Mouse (Mus musculus) left cerebral cortex, adult 18-20 months (tissue): ENCODE measurements at regions not wholly inside any gene's neighbourhood (a gene's known extent, or its start where the extent isn't known, plus 50 kb on each side); places are given as distances from the start of the nearest gene placed in this dataset.
A peak's percentile ranks its signal among the peaks of the same experiment; 100 is the strongest.

Source experiments
- DNase-seq, 2 experiments: peaks; one replicate each; pipeline ENCODE4 v3.0.0; 2021 to 2022; ENCODE audit warnings: low spot score in 2 of 2, mixed read lengths in 1 of 2

GRCm38 (mm10) chr5:116914876-116915275 is 201.0 kb downstream of the Suds3 start:
- no peak for DNase-seq

DNA sequence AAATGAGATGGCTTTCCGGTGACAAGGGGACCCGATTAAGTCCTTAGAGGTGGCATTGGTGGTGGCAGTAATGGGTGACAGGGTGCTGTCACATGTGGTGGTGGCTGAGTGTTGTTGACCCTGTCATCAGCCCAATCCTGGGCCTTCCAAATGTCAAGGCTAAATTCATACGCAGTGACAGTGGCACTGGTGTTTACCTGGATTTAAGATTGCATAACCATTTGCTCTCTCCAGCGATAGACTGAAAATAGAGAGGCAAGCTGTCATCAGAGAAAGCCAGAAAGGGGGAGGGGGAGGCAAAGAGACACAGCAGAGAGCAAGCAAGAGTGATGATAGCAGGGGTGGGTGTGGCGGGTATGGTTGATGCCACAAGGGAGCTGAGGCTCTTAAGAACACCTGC is 215.1 kb downstream of the Suds3 start:
- no peak for DNase-seq

DNA sequence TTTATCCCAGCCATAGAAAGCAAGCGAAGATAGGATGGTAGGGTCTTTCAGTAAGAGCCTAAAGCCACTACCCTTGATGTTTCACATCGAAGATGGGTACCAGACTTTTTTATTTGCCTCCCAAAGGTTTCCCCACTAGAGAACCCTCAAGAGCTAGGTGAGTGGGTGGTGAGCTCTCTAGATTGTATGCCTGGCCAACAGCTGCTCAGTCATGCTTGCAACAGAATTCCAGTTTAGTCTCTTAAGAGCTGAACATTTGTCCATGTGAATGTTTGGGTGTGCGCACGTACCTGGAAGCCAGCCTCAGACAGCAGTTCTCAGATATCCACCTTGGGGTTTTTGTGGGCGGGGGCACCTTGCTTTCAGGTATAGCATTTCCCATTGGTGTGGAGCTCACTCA is 218.5 kb downstream of the Suds3 start:
- no peak for DNase-seq

DNA sequence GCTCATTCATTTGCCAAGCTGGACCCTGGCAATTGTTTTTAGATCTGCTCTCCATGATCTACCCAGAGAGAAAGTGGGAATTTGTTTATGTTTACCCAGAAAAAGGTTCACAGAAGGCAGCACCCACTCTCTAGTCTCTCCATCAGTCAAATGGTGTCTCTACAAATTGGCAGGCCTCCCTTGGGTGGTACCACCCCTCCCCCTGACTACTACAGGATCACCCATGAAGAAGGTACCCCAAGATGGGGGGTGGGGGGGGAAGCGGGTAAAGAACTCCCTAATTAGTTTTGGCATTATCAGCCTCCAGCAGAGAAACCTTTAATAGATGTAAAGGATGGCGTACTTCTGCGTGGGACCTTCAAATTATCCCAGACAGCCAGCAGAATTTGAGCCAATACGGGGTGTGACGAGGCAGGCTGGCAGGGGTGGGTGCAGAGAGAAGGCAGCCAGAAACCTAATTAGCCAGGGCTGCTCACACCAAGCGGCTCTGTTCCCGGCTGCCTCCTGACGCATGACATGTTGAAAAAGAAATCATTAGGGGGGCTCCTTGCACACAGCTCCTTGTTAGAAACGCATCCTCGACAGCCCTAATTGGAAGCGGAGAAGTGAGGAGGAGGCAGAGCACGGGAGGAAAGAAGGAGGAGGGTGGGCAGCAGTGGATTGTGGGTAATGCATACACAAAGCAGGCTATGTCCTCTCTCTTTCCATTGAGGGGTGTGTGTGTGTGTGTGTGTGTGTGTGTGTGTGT is 220.7 kb downstream of the Suds3 start:
- peak; percentile 50 to 74 for DNase-seq

- peak in 1 of 2 experiments; percentile 9 for DNase-seq
These were observed 221.3 kb downstream of the Suds3 start for GRCm38 (mm10) chr5:116894575-116894974.

- DNase-seq: peak in 1 of 2 experiments; percentile 30
These were observed 223.0 kb downstream of the Suds3 start for GRCm38 (mm10) chr5:116892877-116893276.

- no peak for DNase-seq
These were observed 226.7 kb downstream of the Suds3 start for GRCm38 (mm10) chr5:116889224-116889623.

GRCm38 (mm10) chr5:116886181-116887136 is 229.5 kb downstream of the Suds3 start:
- DNase-seq: no peak

DNA sequence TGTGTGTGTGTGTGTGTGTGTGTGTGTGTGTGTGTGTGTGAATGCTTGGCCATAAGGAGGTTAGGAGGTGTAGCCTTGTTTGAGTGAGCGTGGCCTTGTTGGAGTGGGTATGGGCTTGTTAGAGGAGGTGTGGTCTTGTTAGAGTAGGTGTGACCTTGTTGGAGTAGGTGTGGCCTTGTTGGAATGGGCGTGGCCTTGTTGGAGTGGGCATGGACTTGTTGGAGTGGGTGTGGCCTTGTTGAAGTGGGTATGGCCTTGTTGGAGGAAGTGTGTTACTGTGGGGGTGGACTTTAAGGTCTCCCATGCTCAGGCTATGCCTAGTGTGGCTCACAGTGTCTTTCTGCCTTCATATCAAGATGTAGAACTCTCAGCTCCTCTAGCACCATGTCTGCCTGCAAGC is 236.2 kb downstream of the Suds3 start:
- no peak for DNase-seq

- DNase-seq: no peak
These were observed 241.0 kb downstream of the Suds3 start for GRCm38 (mm10) chr5:116874941-116875340.

DNA sequence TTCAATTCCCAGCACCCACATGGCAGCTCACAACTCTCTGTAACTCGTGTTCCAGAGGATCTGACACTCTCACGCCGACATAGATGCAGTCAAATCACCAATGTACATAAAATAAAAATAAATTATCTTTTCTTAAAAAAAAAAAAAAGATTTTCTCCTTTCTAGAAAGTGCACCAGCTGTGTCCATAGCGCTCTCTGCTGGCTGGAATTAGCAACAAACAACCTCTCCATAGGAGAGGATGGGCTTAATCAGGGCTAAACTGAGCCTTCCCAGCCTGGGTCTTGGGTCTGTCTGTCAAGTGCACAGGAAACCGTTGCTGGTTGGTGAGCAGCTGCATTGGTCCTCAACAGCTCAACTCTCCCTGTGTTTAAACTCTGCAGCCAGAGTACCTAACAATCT is 247.8 kb downstream of the Suds3 start:
- peak; percentile 12 to 22 for DNase-seq

GRCm38 (mm10) chr5:116864275-116864674 is 251.6 kb downstream of the Suds3 start:
- no peak for DNase-seq

DNA sequence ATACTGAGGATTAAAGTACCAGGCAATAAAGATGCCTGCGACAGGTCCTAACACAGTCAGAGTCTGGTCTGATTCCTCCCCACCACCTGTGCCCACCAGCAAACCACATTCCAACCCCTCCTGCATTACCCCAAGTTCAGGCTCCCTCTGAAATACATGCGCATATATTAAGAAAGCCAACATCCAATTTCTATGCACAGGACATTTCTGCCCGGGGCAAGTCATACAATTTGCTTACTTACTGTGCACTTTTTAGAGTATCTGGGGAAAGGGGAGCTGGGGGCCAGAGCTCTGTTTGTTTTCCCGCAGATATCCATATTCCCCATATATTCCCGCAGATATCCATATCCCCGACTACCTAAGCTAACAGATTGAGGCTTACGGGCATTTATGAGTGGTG is 261.1 kb upstream of the Srrm4 start:
- DNase-seq: no peak

DNA sequence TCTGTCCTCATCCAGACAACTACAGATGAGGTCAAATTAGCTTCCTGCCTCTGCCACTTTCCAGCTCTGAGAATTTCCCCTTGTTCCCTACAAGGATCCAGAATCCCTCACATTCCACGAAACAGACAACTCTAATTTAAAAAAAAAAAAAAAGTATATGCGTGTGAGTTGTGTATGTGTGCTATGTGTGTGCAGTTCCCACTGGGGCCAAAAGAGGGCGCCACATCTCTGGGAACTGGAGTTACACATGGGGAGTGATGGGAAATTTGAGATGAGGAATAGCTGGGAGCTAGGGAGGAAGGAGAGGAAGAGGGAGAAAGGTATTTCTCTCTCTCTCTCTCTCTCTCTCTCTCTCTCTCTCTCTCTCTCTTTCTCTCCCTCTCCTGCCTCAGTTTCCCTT is 240.3 kb upstream of the Srrm4 start:
- no peak for DNase-seq

- no peak for DNase-seq
These were observed 238.2 kb upstream of the Srrm4 start for GRCm38 (mm10) chr5:116829771-116830170.

DNA sequence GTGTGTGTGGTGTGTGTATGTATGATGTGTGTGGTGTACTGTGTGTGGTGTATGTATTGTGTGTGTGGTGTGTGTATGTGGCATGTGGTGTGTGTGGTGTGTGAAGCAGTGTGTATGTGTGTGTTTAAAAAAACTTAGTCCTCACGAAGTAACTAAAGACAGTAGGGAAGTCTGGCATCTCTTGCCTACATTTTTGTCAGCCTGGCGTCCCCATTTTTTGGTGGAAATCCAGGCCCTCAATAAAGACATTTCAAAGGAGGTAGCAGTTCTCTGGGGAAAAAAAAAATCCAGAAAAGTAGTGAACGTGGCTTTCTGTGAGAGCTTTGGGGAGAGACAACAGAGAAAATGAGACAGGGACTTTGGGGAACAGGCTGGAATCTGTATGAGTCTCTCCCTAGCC is 231.6 kb upstream of the Srrm4 start:
- no peak for DNase-seq

- peak; percentile 6 to 33 for DNase-seq
These were observed 230.5 kb upstream of the Srrm4 start for GRCm38 (mm10) chr5:116822141-116822540.

GRCm38 (mm10) chr5:116809799-116810198 is 218.2 kb upstream of the Srrm4 start:
- DNase-seq: no peak

GRCm38 (mm10) chr5:116809001-116809759 is 217.6 kb upstream of the Srrm4 start:
- peak; percentile 8 to 31 for DNase-seq

DNA sequence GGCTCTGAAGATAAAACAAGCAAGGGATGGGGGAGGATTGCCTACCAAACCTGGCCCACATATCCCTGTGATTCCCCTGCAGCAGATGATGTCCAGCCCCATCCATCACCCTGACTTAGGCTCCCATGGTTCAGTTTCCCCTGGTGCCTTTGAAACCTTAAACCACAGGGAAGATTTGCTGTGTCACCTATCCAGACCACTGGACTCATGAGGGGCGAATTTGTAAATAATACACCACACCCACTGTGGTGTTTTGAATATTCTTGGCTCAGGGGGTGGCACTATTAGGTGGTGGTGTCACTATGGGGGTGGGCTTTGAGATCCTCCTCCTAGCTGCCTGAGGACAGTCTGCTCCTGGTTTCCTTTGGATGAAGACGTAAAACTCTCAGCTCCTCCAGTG is 205.8 kb upstream of the Srrm4 start:
- no peak for DNase-seq

- no peak for DNase-seq
These were observed 203.6 kb upstream of the Srrm4 start for GRCm38 (mm10) chr5:116795169-116795568.
